Mouse (Mus musculus) cerebellum, adult 11 months (tissue): ENCODE results near the gene Cc2d1a.

Experiments used
- DNase-seq: peaks from one replicate; pipeline ENCODE4 v3.0.0; 2022

Gene Cc2d1a

DNA sequence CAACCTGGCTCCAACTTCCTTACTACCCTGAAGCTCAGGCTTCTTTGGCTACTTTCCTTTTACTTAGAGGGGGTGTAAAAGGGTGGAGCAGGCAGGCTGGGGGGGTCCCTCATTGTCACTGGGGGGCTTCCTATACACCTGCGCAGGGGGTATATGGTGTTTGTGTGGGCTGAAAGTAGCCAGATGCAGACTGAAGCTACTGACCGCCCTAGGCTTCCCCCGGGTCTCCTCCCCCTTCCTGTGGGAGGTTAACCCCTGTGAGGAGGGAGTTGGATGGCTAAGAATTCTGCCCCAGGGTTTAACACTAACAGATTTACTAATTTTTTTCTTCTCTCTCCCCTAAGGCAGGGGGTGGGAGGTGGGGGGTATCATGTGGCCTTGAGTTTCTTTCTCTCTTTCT is 28.8 kb upstream of the Cc2d1a start:
- no peak for DNase-seq

DNA sequence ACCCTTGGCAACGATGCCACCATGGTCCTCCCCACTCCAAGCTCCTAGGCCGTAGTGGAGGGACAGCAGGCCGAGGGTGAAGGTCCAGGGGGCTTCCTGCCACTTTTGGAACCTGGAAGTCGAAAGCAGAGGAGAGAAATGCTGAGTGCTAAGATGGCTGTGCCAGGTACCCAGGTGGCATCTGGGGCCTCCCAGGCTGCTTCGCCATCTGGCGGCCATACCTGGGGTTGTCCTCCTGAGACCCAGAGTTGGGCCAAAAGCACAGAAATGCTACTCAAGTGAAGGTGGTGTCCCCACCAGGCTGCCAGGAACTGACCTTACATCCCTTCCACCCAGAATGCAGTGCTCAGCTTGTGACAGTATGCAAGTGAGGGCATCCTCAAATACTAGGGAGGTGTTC is 26.1 kb upstream of the Cc2d1a start:
- peak; percentile 73 for DNase-seq

DNA sequence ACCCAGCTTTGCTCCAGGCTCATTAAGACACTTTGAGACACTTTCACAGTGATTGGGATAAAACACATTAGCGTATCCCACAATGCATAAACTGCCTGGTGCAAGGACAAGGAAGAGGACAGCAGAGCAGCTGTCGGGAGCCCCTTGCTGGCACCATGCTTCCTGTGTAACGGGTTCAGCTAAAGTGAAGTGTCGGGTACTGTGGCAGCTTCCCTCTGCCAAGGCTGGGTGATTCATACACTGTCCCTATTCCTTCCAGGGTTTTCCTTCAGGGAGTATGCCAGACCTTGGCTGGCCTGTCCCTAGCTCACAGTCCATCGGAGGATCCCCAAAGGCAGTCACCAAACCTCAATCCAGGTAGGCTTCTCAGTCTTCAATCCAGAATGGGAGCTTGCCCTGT is 22.4 kb upstream of the Cc2d1a start:
- no peak for DNase-seq

DNA sequence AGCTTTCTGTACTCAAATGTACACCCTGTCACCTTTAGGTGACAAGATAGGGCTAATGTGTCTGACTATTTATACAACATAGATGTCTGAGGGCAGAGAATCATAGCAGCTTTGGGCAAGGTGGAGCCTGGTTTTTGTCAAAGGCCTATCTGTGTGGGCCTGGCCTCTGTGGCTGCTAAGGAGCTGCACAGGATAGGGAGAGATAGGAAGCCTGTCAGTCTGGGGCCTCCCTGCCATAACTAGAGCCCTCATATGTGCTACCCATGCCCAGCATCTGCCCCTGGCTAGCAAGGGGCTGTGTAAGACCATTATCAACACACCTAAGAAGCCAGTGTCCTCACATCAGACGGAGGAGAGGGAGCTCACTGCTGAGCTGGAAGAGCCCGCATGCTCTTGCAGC is 20.0 kb upstream of the Cc2d1a start:
- no peak for DNase-seq

DNA sequence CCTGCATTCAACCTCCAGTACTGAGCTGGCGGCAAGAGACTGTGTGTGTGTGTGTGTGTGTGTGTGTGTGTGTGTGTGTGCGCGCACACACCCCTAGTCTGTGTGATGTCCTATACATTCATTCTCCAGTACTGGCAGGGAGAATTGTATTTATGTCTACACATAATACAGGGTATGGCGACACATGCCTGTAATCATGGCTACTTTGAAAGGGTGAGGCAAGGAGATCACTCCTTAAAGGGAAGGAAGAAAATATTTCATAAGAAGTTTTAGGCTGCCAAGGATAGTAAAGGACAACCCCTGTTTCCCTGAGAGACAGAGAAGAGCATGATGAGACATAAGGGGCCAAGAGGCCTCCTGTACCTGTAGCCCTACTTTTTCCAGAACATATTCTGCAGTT is 9.9 kb upstream of the Cc2d1a start:
- no peak for DNase-seq

DNA sequence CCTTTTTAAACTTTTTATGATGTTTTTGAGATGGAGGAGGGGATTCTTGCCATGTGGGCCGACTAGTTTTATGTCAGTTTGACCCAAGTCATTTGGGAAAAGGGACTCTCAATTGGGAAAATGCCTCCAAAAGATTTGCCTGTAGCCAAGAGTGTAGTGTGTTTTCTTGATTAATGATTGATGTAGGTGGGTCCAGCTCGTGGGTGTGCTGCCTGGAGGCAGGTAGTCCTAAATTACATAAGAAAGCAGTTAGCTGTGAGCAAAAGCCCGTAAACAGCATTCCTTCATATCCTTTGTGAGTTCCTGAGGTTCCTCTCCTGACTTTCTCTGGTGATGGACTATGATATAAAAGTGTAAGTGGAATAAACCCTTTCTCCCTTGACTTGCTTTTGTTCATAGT is 1.4 kb upstream of the Cc2d1a start:
- DNase-seq: no peak

DNA sequence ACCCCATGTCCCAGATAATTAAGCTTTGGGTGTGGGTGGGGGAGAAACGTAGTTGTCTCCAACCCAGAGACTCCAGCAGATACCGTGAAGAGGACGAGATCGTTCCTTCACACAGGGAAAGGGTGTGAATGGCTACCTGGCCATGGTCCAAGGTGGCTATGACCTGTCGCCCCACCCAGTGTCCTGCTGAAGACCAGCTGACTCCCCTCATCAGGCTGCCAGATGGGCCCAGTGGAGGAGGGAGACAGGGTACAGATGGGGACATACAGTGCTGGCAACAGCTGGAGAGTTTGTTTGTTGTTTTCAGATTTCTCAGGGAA is 755 bp upstream of the Cc2d1a start:
- DNase-seq: peak; percentile 41

DNA sequence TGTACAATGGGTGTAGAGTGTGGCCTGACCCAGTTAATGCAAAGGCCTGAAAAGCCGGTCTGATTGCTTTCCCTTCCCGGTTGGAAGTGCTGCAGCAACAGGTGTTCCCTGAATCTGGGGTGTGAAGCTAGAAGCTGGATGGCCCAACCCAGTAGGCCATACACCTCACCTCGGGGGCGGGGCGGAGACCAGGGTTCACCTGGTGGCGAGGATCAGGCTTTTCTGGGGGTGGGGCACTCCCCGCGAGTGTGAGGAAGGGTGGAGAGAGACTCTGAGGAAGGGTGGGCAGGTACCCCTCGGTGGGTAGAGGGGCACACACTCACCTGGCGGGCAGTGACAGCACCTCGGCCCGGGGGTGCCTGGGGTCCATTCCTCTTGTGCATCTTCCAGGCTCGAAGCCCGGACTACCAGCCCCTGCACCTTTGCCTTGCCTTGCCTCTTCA is 391 bp downstream of the Cc2d1a start:
- DNase-seq: no peak

DNA sequence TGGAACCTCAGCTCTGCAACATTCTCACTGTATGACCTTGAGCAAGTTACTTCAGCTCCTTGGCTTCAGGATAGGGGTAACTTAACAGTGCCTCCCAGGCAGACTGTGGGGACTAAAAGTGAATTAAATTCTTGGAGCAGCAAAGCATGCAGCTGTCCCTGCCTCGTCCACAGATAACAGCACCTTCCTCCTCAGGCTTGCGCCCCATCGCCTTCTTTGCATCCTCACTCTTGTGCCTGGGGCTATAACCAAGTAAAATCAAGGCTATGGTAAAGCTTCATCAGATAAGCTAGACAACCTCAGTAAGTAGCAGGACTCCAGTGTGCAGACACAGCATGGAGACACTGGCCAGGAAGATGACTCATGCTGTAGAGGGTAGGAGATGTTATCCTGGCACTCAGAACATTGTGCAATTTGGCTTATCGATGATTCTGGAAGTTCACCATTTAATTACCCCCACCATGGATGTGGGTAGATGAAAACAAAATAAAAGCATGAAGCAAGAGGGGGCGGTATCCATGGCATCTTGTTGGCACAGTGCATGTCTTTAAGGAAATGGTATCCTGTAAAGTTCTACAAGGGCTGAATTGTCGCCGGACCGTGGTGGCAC is 3.0 kb downstream of the Cc2d1a start:
- no peak for DNase-seq

DNA sequence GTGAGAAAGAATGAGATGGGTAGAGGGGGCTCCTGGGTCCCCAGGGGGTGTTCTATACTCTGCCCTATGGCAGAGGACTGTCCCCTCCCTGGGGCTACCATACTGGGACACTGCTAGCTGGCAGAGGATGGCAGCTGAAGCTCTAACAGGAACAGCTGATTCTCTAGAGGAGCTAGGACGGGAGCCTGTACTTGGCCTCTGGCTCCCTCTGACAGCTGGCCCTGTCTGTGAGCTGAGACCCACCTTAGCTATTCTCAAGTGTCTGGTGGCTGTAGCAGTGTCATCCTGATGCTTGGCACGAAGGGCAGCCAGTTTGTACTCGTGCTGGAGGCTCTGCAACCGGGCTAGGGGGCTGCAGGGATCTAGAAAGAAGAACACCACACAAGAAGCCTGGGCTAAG is 6.9 kb downstream of the Cc2d1a start:
- DNase-seq: no peak

DNA sequence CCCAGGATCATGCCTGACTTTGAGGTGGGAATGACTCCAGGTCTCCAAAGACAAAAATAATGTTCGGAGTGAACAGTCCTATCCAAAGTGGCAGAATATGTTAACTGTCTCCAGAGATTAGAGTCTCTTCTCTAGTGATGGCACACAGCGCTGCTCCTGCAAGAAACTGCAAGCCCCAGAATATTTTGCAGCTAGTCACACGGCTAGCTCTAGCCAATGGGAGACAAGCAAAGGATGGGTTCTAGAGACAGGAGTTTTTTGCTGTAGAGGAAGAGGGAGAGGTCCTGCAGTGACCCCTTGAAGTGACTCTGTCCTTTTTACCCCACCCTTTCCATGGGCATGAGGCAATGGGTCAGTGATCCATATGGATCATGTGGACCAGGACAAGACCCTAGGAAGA is 9.9 kb downstream of the Cc2d1a start:
- no peak for DNase-seq

DNA sequence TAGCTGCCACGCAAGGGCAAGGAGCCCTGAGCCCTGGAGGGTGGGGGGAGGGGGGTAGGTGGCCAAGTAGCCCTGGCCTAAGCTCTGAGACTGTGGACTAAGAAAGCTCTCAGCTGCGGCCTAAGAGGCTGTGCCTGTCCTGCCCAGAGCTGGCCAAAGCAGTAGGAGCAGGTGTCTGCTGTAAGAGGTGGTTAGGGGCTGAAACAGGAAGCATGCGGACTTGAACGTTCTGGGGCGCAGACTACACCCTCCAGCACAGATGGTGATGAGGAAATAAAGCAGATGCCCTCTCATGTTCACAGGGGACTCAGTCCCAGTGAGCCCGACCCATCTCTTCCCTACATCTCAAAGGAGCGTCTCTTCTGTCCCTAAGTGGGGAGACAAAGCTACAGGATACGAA is 15.5 kb downstream of the Cc2d1a start:
- no peak for DNase-seq

DNA sequence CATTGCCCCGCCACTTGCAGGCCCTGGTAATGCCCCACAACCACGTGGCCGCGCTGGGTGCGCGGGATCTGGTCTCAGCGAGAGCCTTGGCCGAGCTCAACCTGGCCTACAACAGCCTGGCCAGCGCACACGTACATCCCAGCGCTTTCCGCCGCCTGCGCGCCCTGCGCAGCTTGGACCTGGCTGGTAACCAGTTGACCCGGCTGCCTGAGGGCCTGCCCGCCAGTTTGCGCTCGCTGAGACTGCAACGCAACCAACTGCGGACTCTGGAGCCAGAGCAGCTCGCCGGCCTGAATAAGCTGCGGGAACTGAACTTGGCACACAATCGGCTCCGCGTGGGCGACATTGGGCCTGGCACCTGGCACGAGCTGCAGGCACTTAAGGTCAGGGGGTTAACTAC is 16.9 kb downstream of the Cc2d1a start:
- peak; percentile 78 for DNase-seq

DNA sequence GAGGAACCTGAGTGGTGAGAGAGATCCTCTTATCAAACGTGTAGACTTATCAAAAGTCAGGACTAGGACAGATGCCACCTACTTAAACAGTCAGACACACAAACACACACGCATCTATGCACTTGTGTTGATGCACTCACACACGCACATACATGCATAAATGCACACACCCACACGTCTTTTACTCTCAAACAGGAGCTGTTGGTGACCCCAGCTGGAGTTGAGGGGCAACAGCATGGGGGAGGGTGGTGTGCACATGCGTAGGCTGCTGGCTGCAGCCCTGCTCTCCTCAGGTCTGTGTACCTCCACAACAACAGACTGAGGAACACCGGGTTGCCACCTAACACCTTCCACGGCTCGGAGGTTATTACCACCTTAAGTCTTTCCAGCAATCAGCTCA is 19.5 kb downstream of the Cc2d1a start:
- DNase-seq: no peak

DNA sequence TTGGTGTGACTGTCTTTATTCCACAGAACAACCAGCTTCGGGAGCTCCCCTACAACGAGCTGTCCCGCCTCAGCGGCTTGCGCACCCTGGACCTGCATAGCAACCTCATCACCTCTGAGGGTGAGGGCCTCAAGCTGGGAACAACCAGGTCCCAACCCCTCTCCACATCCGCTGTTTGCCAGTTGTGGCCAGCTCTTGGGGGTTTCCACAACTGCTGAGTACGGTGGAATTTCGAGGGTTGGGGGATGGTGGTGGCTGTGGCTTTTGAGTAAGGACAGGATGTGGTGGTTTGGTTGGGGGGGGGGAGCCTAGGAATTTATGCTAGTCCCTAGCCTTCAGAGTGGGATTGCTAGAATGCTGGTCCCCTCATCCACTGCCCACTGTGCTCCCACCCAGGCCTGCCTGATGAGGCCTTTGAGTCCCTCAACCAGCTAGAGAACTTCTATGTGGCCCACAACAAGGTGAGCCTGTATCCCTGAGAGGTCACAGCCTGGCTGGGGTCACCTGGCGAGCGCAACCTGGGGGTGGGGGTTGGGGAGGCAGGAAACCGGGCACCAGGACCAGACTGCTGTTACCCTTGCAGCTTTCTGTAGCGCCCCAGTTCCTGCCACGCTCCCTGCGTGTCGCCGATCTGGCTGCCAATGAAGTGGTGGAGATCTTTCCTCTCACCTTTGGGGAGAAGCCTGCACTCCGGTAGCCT is 20.4 kb downstream of the Cc2d1a start:
- DNase-seq: no peak

DNA sequence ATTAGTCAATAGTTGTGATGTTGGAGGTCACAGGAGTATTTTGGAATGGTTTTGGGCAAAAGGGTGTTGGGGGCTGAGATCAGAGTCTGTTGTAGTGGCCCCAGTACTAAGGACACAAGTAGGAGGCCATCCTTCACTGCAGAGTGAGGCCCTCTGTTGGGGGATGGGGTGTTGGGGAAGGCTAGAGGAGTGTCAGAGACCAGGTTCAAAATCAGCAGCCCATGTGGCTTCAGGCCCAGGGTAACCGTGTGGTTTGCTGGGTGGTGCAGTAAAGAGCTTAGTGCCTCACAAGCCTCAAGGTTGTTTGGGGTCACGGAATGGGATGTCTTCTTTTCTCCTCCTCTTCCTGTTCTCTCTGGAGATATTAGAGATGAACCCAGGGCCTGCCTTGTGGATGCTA is 21.0 kb downstream of the Cc2d1a start:
- DNase-seq: no peak

DNA sequence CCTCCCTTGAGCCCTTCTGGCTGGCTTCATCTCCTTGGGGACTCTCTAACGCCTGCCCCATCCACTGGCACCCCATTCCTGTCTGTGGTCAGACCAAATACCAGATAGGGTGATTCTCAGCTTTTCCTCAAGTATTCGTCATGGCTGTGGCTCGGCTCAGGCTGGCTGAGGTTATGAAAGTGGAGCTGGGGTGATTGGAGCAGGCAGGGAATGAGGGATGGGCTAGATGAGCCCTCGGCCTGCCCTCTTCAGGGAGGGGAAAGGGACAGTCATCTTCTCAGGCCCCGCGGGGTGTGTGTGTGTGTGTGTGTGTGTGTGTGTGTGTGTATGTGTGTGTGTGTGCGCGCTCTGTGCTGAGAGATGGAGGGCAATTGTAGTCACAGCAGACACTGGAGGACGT is 22.1 kb downstream of the Cc2d1a start, which contains the start of gene Podnl1:
Gene Podnl1 (plus strand): TSS at position 334 of the 400 bp plus-strand sequence.
- DNase-seq: no peak

DNA sequence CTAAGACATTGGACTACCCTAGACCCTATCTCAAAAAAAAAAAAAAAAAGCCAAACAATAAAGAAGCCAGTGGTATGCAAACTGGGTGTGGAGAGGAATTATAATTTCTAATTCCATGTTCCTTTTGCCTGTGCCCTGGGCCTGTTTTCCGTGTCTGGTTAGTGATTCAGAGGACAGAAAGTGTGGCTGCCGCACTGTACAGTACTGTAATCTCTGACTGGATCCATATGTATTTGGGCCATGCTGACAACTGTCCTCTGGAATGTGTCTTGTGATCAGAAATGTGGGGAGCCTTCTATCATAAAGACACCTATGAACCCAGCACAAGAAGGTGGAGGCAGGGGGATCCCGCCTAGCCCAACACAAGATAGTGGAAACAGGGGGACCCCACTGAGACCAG is 25.6 kb downstream of the Cc2d1a start:
- DNase-seq: no peak

DNA sequence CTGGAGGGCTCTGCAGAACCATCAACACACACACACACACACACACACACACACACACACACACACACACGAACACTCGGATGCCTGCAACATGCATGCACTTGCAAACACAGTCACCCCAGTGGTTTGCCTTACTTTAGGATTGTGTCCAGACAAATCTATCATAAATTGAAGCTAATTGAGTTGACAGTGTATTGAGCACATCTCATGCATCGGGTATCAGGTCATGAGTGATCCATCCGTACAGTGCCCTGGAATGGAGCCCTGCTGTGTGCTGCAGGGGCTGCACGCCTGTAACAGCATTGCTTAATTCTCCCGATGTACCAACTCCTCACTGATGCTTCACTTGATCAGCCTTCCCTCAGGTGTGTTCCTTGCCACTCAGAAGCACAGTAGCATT is 32.1 kb downstream of the Cc2d1a start:
- no peak for DNase-seq

DNA sequence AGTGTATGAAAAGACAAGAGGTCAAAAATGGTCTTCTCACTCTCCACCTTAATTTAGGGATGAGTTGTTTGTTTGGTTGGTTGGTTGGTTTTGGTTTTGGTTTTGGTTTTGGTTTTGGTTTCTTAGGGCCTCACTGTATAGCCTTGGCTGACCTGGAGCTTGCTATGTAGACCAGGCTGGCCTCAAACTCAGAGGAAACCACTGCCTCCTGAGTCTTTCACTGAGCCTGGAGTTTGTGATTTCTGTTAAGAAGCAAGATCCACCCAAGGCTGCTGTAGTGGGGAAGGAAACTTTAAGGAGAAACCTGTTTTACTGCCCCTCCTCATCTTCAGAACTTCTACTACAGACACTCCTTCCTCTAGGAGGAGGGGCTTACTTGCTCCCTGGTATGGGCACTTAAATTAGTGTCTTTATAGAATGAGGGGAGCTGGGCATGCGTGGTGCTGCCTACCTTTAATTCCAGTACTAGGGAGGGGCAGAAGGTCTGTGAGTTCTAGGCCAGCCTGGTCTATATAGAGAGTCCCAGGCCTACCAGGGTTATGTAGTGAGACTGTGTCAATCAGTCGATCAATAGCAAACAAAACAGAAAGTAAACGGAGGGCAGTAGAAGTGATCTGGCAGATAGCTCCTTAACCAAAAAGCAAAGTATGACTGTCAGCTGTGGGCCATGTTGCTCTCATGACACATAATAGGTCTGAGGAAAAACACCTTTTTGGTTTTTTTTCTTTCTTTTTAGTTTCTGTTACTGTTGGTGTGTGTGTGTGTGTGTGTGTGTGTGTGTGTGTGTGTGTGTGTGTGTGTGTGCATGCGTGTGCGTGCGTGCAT is 41.3 kb downstream of the Cc2d1a start:
- no peak for DNase-seq

DNA sequence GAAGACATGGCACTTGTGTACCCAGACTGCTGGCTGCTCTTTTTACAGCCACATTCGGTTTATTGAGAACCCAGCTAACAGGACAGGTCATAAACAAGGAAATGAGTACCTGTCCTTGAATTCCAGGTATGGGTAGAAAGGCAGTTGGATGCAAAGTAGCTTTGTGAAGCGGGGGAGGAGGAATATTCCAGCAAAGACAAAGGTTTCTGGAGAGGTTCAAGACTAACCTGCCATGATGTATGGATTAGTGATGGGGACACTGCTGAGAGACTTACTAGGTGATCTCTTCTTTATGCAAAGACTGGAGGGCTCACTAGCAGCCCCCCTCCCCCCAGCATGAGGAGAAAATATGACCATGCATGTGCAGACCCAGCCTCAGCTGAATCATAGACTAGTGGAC is 42.1 kb downstream of the Cc2d1a start:
- DNase-seq: no peak

DNA sequence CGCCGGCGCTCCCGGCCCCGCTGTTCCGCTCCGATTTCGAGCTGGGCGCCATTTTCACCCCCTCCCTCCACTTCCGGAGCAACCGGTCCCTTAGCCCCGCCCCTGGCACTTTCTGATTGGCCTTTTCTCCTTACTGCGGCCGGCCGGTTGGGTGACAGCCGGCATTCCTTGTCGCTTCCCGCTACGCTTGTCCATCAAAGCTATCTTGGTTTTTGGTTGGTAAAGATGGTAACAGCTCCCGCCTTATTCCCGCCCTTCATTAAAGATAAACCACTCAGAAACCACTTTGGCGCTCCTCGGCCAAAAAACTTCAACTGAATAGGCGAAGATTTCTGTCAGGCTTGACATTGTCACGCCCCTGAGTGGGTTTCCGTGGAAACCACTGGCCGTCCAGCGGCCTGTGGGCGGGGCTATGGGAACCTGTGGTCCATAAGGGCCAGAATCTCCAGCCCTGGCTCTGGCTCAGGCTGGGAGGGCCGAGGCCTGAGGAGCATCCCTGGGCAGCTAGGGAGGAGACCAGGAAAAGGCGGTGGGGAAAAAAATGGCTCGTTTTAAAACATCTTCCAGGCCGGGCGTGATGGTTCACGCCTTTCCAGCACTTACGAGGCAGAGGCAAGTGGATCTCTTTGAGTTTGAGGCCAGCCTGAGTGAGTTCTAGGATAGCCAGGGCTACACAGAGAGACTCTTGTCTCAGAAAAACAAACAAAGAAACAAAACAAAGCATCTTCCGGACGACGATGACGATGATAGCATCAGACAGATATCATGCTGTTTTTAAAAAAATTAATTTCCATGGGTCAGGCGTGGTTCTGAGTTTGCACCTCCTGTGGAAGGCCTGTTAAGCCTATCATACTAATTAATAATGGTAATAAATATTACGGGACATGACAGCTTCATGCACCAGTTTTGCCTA is 42.8 kb downstream of the Cc2d1a start, which contains the start of gene Dcaf15:
Gene Dcaf15 (minus strand): TSS at position 72 of the 913 bp plus-strand sequence.
- peak; percentile 98 for DNase-seq

DNA sequence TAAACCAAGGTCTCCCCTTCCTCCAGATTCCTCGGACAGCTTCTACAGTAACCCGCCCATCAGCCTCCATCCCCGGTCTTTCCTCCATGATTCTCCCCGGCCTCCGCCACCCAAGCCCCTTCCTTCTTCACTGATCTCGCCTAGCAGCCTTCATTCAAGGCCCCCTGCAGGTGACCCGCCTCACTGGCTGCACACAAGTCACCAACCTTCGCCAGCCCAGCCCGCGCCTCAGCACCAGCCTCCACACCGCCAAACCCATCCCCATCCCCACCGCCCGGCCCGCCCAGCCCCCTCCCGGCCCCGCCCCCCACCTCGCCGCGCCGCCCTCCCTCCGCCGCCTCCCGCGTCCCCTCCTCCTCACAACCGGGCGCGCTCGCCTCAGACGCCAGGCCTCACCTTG is 43.5 kb downstream of the Cc2d1a start:
- peak; percentile 57 for DNase-seq
